ENCODE assay signal across 18 mouse cellular contexts in genomic region chr1:60642761-60643160, GRCm38 (mm10).
"Had no signal": no experiment of that assay in that cellular context is flagged by ENCODE, and none has a peak within 500 bp of the region (broad histone marks: within the 10 kb centered on the region; RNA-seq: fewer than 3 reads in every experiment).

No protein-coding gene starts in this region.

- H3K4me2 ChIP-seq: kidney, embryonic 15.5 days; limb, embryonic 12.5 days; limb, embryonic 15.5 days; liver, embryonic 12.5 days; midbrain, embryonic 13.5 days; neural tube, embryonic 13.5 days; stomach, embryonic 15.5 days had no signal

- H3K36me3 ChIP-seq: kidney, embryonic 15.5 days; limb, embryonic 12.5 days; limb, embryonic 15.5 days; liver, embryonic 12.5 days; midbrain, embryonic 10.5 days; midbrain, embryonic 13.5 days; neural tube, embryonic 13.5 days; stomach, embryonic 15.5 days had no signal

- ATAC-seq: liver, embryonic 12.5 days; midbrain, embryonic 13.5 days; midbrain, embryonic 16.5 days had no signal

- H3K27me3 ChIP-seq: kidney, embryonic 15.5 days; limb, embryonic 12.5 days; limb, embryonic 15.5 days; liver, embryonic 12.5 days; megakaryocyte, embryonic 14.5 days; midbrain, embryonic 13.5 days; neural tube, embryonic 13.5 days; stomach, embryonic 15.5 days had no signal

- DNase-seq: layer of hippocampus, postnatal 36 days; left cerebral cortex, postnatal 4 days; lung, adult 2 months; retina, postnatal 1 day; right cerebral cortex, postnatal 25 days; spleen, adult 18-20 months; thymus, postnatal 36 days had no signal

- H3K4me3 ChIP-seq: kidney, embryonic 15.5 days; limb, embryonic 12.5 days; limb, embryonic 15.5 days; liver, embryonic 12.5 days; midbrain, embryonic 10.5 days; midbrain, embryonic 13.5 days; myocyte; neural tube, embryonic 13.5 days; stomach, embryonic 15.5 days had no signal

- H3K4me1 ChIP-seq: limb, embryonic 12.5 days; stomach, embryonic 15.5 days had no signal

- H3K9me3 ChIP-seq: kidney, embryonic 15.5 days; limb, embryonic 12.5 days; limb, embryonic 15.5 days; liver, embryonic 12.5 days; megakaryocyte, embryonic 14.5 days; midbrain, embryonic 10.5 days; midbrain, embryonic 13.5 days; neural tube, embryonic 13.5 days; stomach, embryonic 15.5 days had no signal

- H3K9ac ChIP-seq: kidney, embryonic 15.5 days; limb, embryonic 12.5 days; limb, embryonic 15.5 days; liver, embryonic 12.5 days; midbrain, embryonic 13.5 days; neural tube, embryonic 13.5 days; stomach, embryonic 15.5 days had no signal

- H3K27ac ChIP-seq: kidney, embryonic 15.5 days; limb, embryonic 12.5 days; limb, embryonic 15.5 days; liver, embryonic 12.5 days; midbrain, embryonic 10.5 days; midbrain, embryonic 13.5 days; neural tube, embryonic 13.5 days; stomach, embryonic 15.5 days had no signal
